Mouse (Mus musculus) lung, embryonic 16.5 days (tissue): ENCODE data around the gene Patl2. TPM values are rescaled to one million over a fixed set of nuclear protein-coding genes. Genes with fewer than 3 reads are reported as not detected.

ENCODE experiments used
- ATAC-seq: fragments of 200-750 bp; cut with Nextera tagmentation; 2 replicates; pipeline ENCODE4 v1.8.0; 2017; ENCODE audit warnings: low read depth, mild to moderate bottlenecking, moderate library complexity
- H3K27ac ChIP-seq: fragments of 300-500 bp; sonication (generic); 2 replicates; pipeline ENCODE4 v1.5.1; 2014; ENCODE audit warnings: mild to moderate bottlenecking, control low read depth, low read length
- H3K27me3 ChIP-seq: fragments of 300-500 bp; sonication (generic); 2 replicates; pipeline ENCODE4 v1.6.1; 2014; ENCODE audit warnings: low read depth, low read length, mixed read lengths; ENCODE audit not compliant: control insufficient read depth, insufficient read depth
- H3K36me3 ChIP-seq: fragments of 300-500 bp; sonication (generic); 2 replicates; pipeline ENCODE4 v1.6.1; 2014; ENCODE audit warnings: low read length; ENCODE audit not compliant: control insufficient read depth, insufficient read depth
- H3K4me1 ChIP-seq: fragments of 300-500 bp; sonication (generic); replicated peaks from 2 replicates; pipeline ENCODE4 v1.6.1; 2014; ENCODE audit warnings: low read length, mixed read lengths; ENCODE audit not compliant: control insufficient read depth, insufficient read depth
- H3K4me2 ChIP-seq: fragments of 300-500 bp; sonication (generic); 2 replicates; pipeline ENCODE4 v1.6.1; 2014; ENCODE audit warnings: low read depth, low read length, control low read depth
- H3K4me3 ChIP-seq: fragments of 300-500 bp; sonication (generic); 2 replicates; pipeline ENCODE4 v1.5.1; 2014; ENCODE audit warnings: mild to moderate bottlenecking, low read length, control low read depth
- H3K9ac ChIP-seq: fragments of 300-500 bp; sonication (generic); 2 replicates; pipeline ENCODE4 v1.6.1; 2014; ENCODE audit warnings: low read length, control low read depth
- H3K9me3 ChIP-seq: fragments of 300-500 bp; sonication (generic); 2 replicates; pipeline ENCODE4 v1.6.1; 2016; ENCODE audit warnings: low read length; ENCODE audit not compliant: control insufficient read depth
- WGBS: fragments of 180-500 bp; shearing (Covaris S2); extraction: QIAGEN DNeasy Blood & Tissue Kit; methylation state at CpG from one replicate; pipeline ENCODE4 v1.1.7; 2014; 5-methylcytosine and 5-hydroxymethylcytosine counted together
- polyA plus RNA-seq: library from polyadenylated mRNA; unstranded; fragments of >200 nt; fragmentation: Nextera tagmentation; extraction: Ambion mirVana; gene quantifications from 2 replicates; pipeline ENCODE4 v1.2.1, GENCODE M21; 2015

Patl2 gene
- polyA plus RNA-seq, 1 experiment from 2014 or later = not detected

- H3K9ac ChIP-seq = no peak within 1 kb of the TSS
- 36% methylated on average over 2 of the region's 2 CpGs for WGBS
- no peak within 1 kb of the TSS for H3K4me3 ChIP-seq
- peaks cover 4% of the 10 kb centered on the region; the same call in 1 of the 2 replicates for H3K4me1 ChIP-seq
- no peak within 1 kb of the TSS for H3K4me2 ChIP-seq
- no peaks in the 10 kb centered on the region for H3K9me3 ChIP-seq
- no peak within 1 kb of the TSS for H3K27ac ChIP-seq
- peak; percentile 72 for ATAC-seq
- H3K27me3 ChIP-seq = no peaks in the 10 kb centered on the region
- H3K36me3 ChIP-seq = no peaks in the 10 kb centered on the region
Measured at GRCm38 (mm10) chr2:122160680-122161079, 25.3 kb downstream of the Patl2 start, which contains the start of gene Trim69. Trim69 (plus strand) TSS chr2:122160700.

- ATAC-seq = no peak
- no peak overlapping the region for H3K4me3 ChIP-seq
- WGBS = 70% methylated on average over 6 of the region's 6 CpGs
Measured at GRCm38 (mm10) chr2:122159667-122160066, 26.3 kb downstream of the Patl2 start.

GRCm38 (mm10) chr2:122158362-122158802 lies 27.6 kb downstream of the Patl2 start:
- 0 out of 2 replicates have a peak overlapping the region, but pooled peaks have one; percentile 19 for H3K27ac ChIP-seq
- no peak overlapping the region for H3K4me3 ChIP-seq
- no peaks in the 10 kb centered on the region for H3K27me3 ChIP-seq
- peak; percentile 66 for ATAC-seq
- peaks cover 4% of the 10 kb centered on the region; the same call in 1 of the 2 replicates for H3K36me3 ChIP-seq
- H3K9ac ChIP-seq = no peak overlapping the region
- no peak overlapping the region for H3K4me2 ChIP-seq
- H3K9me3 ChIP-seq = no peaks in the 10 kb centered on the region
- peaks cover 4% of the 10 kb centered on the region; the same call in 1 of the 2 replicates for H3K4me1 ChIP-seq
- 17% methylated on average over 6 of the region's 6 CpGs for whole genome bisulfite sequencing

More at GRCm38 (mm10) chr2:122159667-122160066, 26.3 kb downstream of the Patl2 start:
- Histone ChIP-seq H3K36me3 (peaks cover 4% of the 10 kb centered on the region; the same call in 1 of the 2 replicates), H3K27me3 (no peaks in the 10 kb centered on the region), H3K9me3 (no peaks in the 10 kb centered on the region), H3K4me2 (no peak overlapping the region), H3K4me1 (peaks cover 4% of the 10 kb centered on the region; the same call in 1 of the 2 replicates), H3K27ac (no peak overlapping the region), H3K9ac (no peak overlapping the region)

GRCm38 (mm10) chr2:122157561-122157960 lies 28.4 kb downstream of the Patl2 start:
- ATAC-seq = no peak
- H3K4me3 ChIP-seq = no peak overlapping the region
- H3K27ac ChIP-seq = no peak overlapping the region
- H3K4me2 ChIP-seq = no peak overlapping the region
- H3K9ac ChIP-seq = no peak overlapping the region
- H3K9me3 ChIP-seq = no peaks in the 10 kb centered on the region
- H3K36me3 ChIP-seq = peaks cover 4% of the 10 kb centered on the region; the same call in 1 of the 2 replicates
- peaks cover 4% of the 10 kb centered on the region; the same call in 1 of the 2 replicates for H3K4me1 ChIP-seq
- no peaks in the 10 kb centered on the region for H3K27me3 ChIP-seq

GRCm38 (mm10) chr2:122156051-122156700 lies 29.8 kb downstream of the Patl2 start:
- Histone ChIP-seq H3K9me3 (no peaks in the 10 kb centered on the region), H3K4me2 (no peak overlapping the region), H3K9ac (no peak overlapping the region), H3K36me3 (peaks cover 7% of the 10 kb centered on the region; the same call in 1 of the 2 replicates), H3K27ac (no peak overlapping the region), H3K27me3 (no peaks in the 10 kb centered on the region), H3K4me3 (no peak overlapping the region), H3K4me1 (peaks cover 4% of the 10 kb centered on the region; the same call in 1 of the 2 replicates)
- no peak for ATAC-seq
- WGBS = 79% methylated on average over 4 of the region's 4 CpGs

- H3K36me3 ChIP-seq = peaks cover 7% of the 10 kb centered on the region; the same call in 1 of the 2 replicates
- WGBS = 71% methylated on average over 2 of the region's 2 CpGs
- 0 out of 2 replicates have a peak, but pooled peaks cover 4% of the 10 kb centered on the region for H3K4me1 ChIP-seq
- no peak overlapping the region for H3K4me2 ChIP-seq
- no peaks in the 10 kb centered on the region for H3K27me3 ChIP-seq
- no peak overlapping the region for H3K9ac ChIP-seq
- no peak for ATAC-seq
- H3K27ac ChIP-seq = no peak overlapping the region
- no peaks in the 10 kb centered on the region for H3K9me3 ChIP-seq
- H3K4me3 ChIP-seq = no peak overlapping the region
Measured at GRCm38 (mm10) chr2:122155292-122155691, 30.7 kb downstream of the Patl2 start.

- ATAC-seq = no peak
- H3K4me2 ChIP-seq = no peak overlapping the region
- 0 out of 2 replicates have a peak, but pooled peaks cover 4% of the 10 kb centered on the region for H3K4me1 ChIP-seq
- WGBS = 96% methylated on average over 2 of the region's 2 CpGs
- no peaks in the 10 kb centered on the region for H3K9me3 ChIP-seq
- no peaks in the 10 kb centered on the region for H3K27me3 ChIP-seq
- no peak overlapping the region for H3K4me3 ChIP-seq
- H3K27ac ChIP-seq = no peak overlapping the region
- H3K36me3 ChIP-seq = peaks cover 7% of the 10 kb centered on the region; the same call in 1 of the 2 replicates
- H3K9ac ChIP-seq = no peak overlapping the region
Measured at GRCm38 (mm10) chr2:122154479-122154878, 31.5 kb downstream of the Patl2 start.

GRCm38 (mm10) chr2:122153681-122154365 lies 32.2 kb downstream of the Patl2 start:
- peaks cover 7% of the 10 kb centered on the region; the same call in 1 of the 2 replicates for H3K36me3 ChIP-seq
- peaks cover 6% of the 10 kb centered on the region for H3K4me1 ChIP-seq
- H3K4me3 ChIP-seq = no peak overlapping the region
- no peaks in the 10 kb centered on the region for H3K27me3 ChIP-seq
- WGBS = 80% methylated on average over 6 of the region's 7 CpGs
- no peaks in the 10 kb centered on the region for H3K9me3 ChIP-seq
- no peak for ATAC-seq
- no peak overlapping the region for H3K9ac ChIP-seq
- no peak overlapping the region for H3K4me2 ChIP-seq
- no peak overlapping the region for H3K27ac ChIP-seq

- Histone ChIP-seq H3K27me3 (no peaks in the 10 kb centered on the region), H3K4me3 (no peak overlapping the region), H3K4me2 (no peak overlapping the region), H3K36me3 (peaks cover 7% of the 10 kb centered on the region; the same call in 1 of the 2 replicates), H3K27ac (no peak overlapping the region), H3K4me1 (peaks cover 7% of the 10 kb centered on the region), H3K9me3 (no peaks in the 10 kb centered on the region), H3K9ac (no peak overlapping the region)
- ATAC-seq = no peak
- 81% methylated on average over 3 of the region's 3 CpGs for WGBS
Measured at GRCm38 (mm10) chr2:122152850-122153249, 33.1 kb downstream of the Patl2 start.
